Comparison of ENCODE assay signal across 14 mouse cellular contexts in the genomic region with DNA sequence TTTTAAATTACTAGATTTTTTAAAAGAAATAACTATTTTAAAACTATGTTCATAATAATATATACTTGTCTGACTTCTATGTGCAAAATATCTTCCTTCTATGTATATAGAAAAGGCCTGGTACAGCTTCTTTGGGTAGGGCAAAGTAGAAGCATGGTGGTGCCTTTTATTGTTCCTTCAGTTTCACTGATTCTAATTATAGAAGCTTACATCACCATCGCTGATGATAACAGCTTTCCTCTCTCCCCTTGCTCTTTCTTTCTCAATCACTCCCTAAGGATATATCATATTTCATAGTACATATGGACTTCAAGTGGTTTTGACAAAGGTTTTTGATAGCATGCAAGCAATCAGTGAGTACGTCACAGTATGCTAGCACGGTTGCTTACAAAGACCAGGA.
DNase-seq lines count a peak whose midpoint lies in the region; ATAC-seq and TF ChIP-seq lines count a peak whose summit lies in the region.
"Had no signal": no experiment of that assay in that cellular context is flagged by ENCODE, and none has a peak within 500 bp of the region (broad histone marks: within the 10 kb centered on the region; RNA-seq: fewer than 3 reads in every experiment).

No protein-coding gene starts in this region.

- peak; percentile 13 for DNase-seq in embryo, embryonic 11 days
- no peak for DNase-seq in embryo, embryonic 10 days (ENCODE audit: low spot score)
- DNase-seq in hindbrain, embryonic 11.5 days (ENCODE audit: low spot score) = no peak
- peak; percentile 48 for DNase-seq in brain, embryonic 14.5 days (ENCODE audit: low read depth)
- no peak for DNase-seq in left cerebral cortex, postnatal 25 days (ENCODE audit: low spot score in 2 of 2)
- DNase-seq: adrenal gland, postnatal 10 days; B cell, adult 2 months; lung, postnatal 10 days; right cerebral cortex, adult 18-20 months had no signal

- H3K9me3 ChIP-seq in hindbrain, embryonic 12.5 days (replicated peaks) = no peaks in the 10 kb centered on the region
- no peaks in the 10 kb centered on the region for H3K9me3 ChIP-seq in hindbrain, embryonic 11.5 days (ENCODE audit: control insufficient read depth, low read length)
- no peaks in the 10 kb centered on the region for H3K9me3 ChIP-seq in intestine, postnatal 0 days (ENCODE audit: control insufficient read depth)
- no peaks in the 10 kb centered on the region for H3K9me3 ChIP-seq in liver, embryonic 12.5 days (replicated peaks)
- H3K9me3 ChIP-seq: limb, embryonic 12.5 days had no signal

- H3K4me1 ChIP-seq in hindbrain, embryonic 12.5 days = no peaks in the 10 kb centered on the region; the same call in 1 of the 2 replicates
- no peaks in the 10 kb centered on the region for H3K4me1 ChIP-seq in hindbrain, embryonic 11.5 days (replicated peaks; ENCODE audit: control insufficient read depth, insufficient read depth, low read length)
- no peaks in the 10 kb centered on the region for H3K4me1 ChIP-seq in intestine, postnatal 0 days (replicated peaks; ENCODE audit: control insufficient read depth, insufficient read depth, low read length)
- peaks cover 23% of the 10 kb centered on the region for H3K4me1 ChIP-seq in liver, embryonic 12.5 days
- H3K4me1 ChIP-seq: limb, embryonic 12.5 days had no signal

- 0 out of 2 replicates have a peak overlapping the region, but pooled peaks have one; percentile 9 for H3K27ac ChIP-seq in hindbrain, embryonic 12.5 days
- no peak overlapping the region for H3K27ac ChIP-seq in hindbrain, embryonic 11.5 days (ENCODE audit: low read depth, low read length)
- H3K27ac ChIP-seq in intestine, postnatal 0 days (ENCODE audit: low read depth, low read length) = no peak overlapping the region
- H3K27ac ChIP-seq in liver, embryonic 12.5 days = no peak overlapping the region
- H3K27ac ChIP-seq: limb, embryonic 12.5 days had no signal

- H3K36me3 ChIP-seq in hindbrain, embryonic 12.5 days = no peaks in the 10 kb centered on the region
- H3K36me3 ChIP-seq in hindbrain, embryonic 11.5 days (ENCODE audit: control insufficient read depth, insufficient read depth, low read length) = no peaks in the 10 kb centered on the region
- H3K36me3 ChIP-seq in intestine, postnatal 0 days (ENCODE audit: control insufficient read depth, insufficient read depth) = no peaks in the 10 kb centered on the region; the same call in 1 of the 2 replicates
- peaks cover 12% of the 10 kb centered on the region for H3K36me3 ChIP-seq in liver, embryonic 12.5 days
- H3K36me3 ChIP-seq: limb, embryonic 12.5 days had no signal

- intact Hi-C loops in left cerebral cortex, postnatal 25 days (cut with DNase I) = no loop called here

- H3K4me3 ChIP-seq in hindbrain, embryonic 12.5 days = no peak overlapping the region
- H3K4me3 ChIP-seq in hindbrain, embryonic 11.5 days (ENCODE audit: low read depth, low read length) = no peak overlapping the region
- no peak overlapping the region for H3K4me3 ChIP-seq in intestine, postnatal 0 days (ENCODE audit: low read depth, low read length)
- H3K4me3 ChIP-seq in liver, embryonic 12.5 days = no peak overlapping the region
- H3K4me3 ChIP-seq: limb, embryonic 12.5 days had no signal

- no peak overlapping the region for H3K9ac ChIP-seq in hindbrain, embryonic 12.5 days
- H3K9ac ChIP-seq in hindbrain, embryonic 11.5 days (ENCODE audit: low read depth, low read length) = no peak overlapping the region
- H3K9ac ChIP-seq in intestine, postnatal 0 days (ENCODE audit: low read depth, low read length) = no peak overlapping the region
- H3K9ac ChIP-seq in liver, embryonic 12.5 days = no peak overlapping the region
- H3K9ac ChIP-seq: limb, embryonic 12.5 days had no signal

- no peak overlapping the region for H3K4me2 ChIP-seq in hindbrain, embryonic 12.5 days (replicated peaks)
- H3K4me2 ChIP-seq in hindbrain, embryonic 11.5 days (replicated peaks; ENCODE audit: low read depth, low read length) = no peak overlapping the region
- no peak overlapping the region for H3K4me2 ChIP-seq in intestine, postnatal 0 days (replicated peaks; ENCODE audit: low read depth)
- H3K4me2 ChIP-seq in liver, embryonic 12.5 days = no peak overlapping the region
- H3K4me2 ChIP-seq: limb, embryonic 12.5 days had no signal

- no peaks in the 10 kb centered on the region for H3K27me3 ChIP-seq in hindbrain, embryonic 12.5 days
- H3K27me3 ChIP-seq in hindbrain, embryonic 11.5 days (ENCODE audit: control insufficient read depth, insufficient read depth, low read length) = no peaks in the 10 kb centered on the region
- no peaks in the 10 kb centered on the region for H3K27me3 ChIP-seq in intestine, postnatal 0 days (replicated peaks; ENCODE audit: control insufficient read depth, insufficient read depth, low read length)
- no peaks in the 10 kb centered on the region for H3K27me3 ChIP-seq in liver, embryonic 12.5 days (replicated peaks)
- H3K27me3 ChIP-seq: limb, embryonic 12.5 days; Patski had no signal

- TF ChIP-seq CTCF in brain, embryonic 14.5 days (IDR thresholded peaks at IDR 0.05; ENCODE audit: borderline replicate concordance, extremely low read depth, insufficient read depth, insufficient read length) = no peak
- no peak for TF ChIP-seq CTCF in intestine, postnatal 0 days (IDR thresholded peaks at IDR 0.05; ENCODE audit: low read depth)

- TF ChIP-seq POLR2A in brain, embryonic 14.5 days (IDR thresholded peaks at IDR 0.05; ENCODE audit: borderline replicate concordance, extremely low read depth, insufficient read depth, insufficient read length, poor library complexity, severe bottlenecking) = no peak

- ATAC-seq in hindbrain, embryonic 12.5 days (ENCODE audit: low FRiP score) = no peak
- ATAC-seq in hindbrain, embryonic 11.5 days (ENCODE audit: low FRiP score) = no peak
- ATAC-seq in intestine, postnatal 0 days = peak; percentile 49; the same call in 1 of the 2 replicates
- no peak for ATAC-seq in liver, embryonic 12.5 days
- ATAC-seq: Patski had no signal

- whole genome bisulfite sequencing in hindbrain, embryonic 12.5 days = 55% methylated on average over 3 of the region's 3 CpGs
- 63% methylated on average over 3 of the region's 3 CpGs for WGBS in hindbrain, embryonic 11.5 days
- WGBS in intestine, postnatal 0 days = 40% methylated on average over 3 of the region's 3 CpGs
- WGBS in liver, embryonic 12.5 days (ENCODE audit: insufficient replicate concordance) = 75% methylated on average over 3 of the region's 3 CpGs

Comparison
In these comparisons a context has a peak if more than half of its experiments do, and no peak if none do; other contexts are left out.
1. DNase-seq: peak in embryo, embryonic 11 days (single experiment) and brain, embryonic 14.5 days (single experiment); none in embryo, embryonic 10 days (single experiment), hindbrain, embryonic 11.5 days (single experiment) and left cerebral cortex, postnatal 25 days (0 of 2).